In genomic region chr11:61648749-61649115, GRCm38 (mm10) we compare ENCODE assay signal across 14 mouse cellular contexts. TPM values are rescaled to one million over a fixed set of nuclear protein-coding genes. Genes with fewer than 3 reads are reported as not detected.
DNase-seq lines count a peak whose midpoint lies in the region; ATAC-seq lines count a peak whose summit lies in the region.
"Had no signal": no experiment of that assay in that cellular context is flagged by ENCODE, and none has a peak within 500 bp of the region (broad histone marks: within the 10 kb centered on the region; RNA-seq: fewer than 3 reads in every experiment).

No protein-coding gene starts in this region.

- peak; percentile 55 to 77 for DNase-seq in left cerebral cortex, adult 18-20 months (ENCODE audit: low spot score in 2 of 2)
- DNase-seq in left cerebral cortex, postnatal 4 days: no peak
- DNase-seq in frontal cortex, postnatal 14 days (ENCODE audit: low spot score in 2 of 2): peak; percentile 32 to 49
- DNase-seq in left cerebral cortex, adult 9 months (ENCODE audit: low spot score in 2 of 2): peak; percentile 39 to 74
- peak; percentile 55 for DNase-seq in thymus, postnatal 14 days
- DNase-seq in embryo, embryonic 10.5 days (ENCODE audit: low spot score): no peak
- no peak for DNase-seq in kidney, postnatal 10 days
- DNase-seq: cerebellum, adult 11 months; gastrocnemius, postnatal 36 days had no signal

- ATAC-seq in inflammation-experienced regulatory T-cells, adult 6 months: no peak
- ATAC-seq: hindbrain, embryonic 16.5 days; Patski had no signal

- intact Hi-C loops in left cerebral cortex, postnatal 4 days (cut with DNase I): no loop called here

RNA-seq across cellular contexts. Expression of gene Grap, which starts 4.3 kb away (rescaled TPM):
- 1 to 10 TPM; 3.2 to 4.5 TPM for total RNA-seq in left cerebral cortex, adult 18-20 months (2021)
- total RNA-seq in left cerebral cortex, postnatal 4 days (2021): 1 to 10 TPM; 5.8 to 6.1 TPM
- 100 to 1,000 TPM; 180 to 210 (median 192) TPM for polyA plus RNA-seq in inflammation-experienced regulatory T-cells, adult 6 months (2017; shearing (Covaris generic))

RNA-seq across cellular contexts. Expression of gene Fam83g, which starts 35.2 kb away (rescaled TPM):
- total RNA-seq in left cerebral cortex, adult 18-20 months (2021): under 1 TPM in 1 of 2 experiments, not detected in 1; 0.12 TPM
- total RNA-seq in left cerebral cortex, postnatal 4 days (2021): under 1 TPM in 1 of 2 experiments, not detected in 1; 0.12 TPM
- under 1 TPM; 0.19 to 0.57 (median 0.19) TPM for polyA plus RNA-seq in inflammation-experienced regulatory T-cells, adult 6 months (2017; shearing (Covaris generic))
- polyA plus RNA-seq: C2C12, myocyte, Patski had no signal

Comparison
In these comparisons a context has a peak if more than half of its experiments do, and no peak if none do; other contexts are left out.
1. DNase-seq: peak in left cerebral cortex, adult 18-20 months (2 of 2), frontal cortex, postnatal 14 days (2 of 2), left cerebral cortex, adult 9 months (2 of 2) and thymus, postnatal 14 days (single experiment); none in left cerebral cortex, postnatal 4 days (single experiment), embryo, embryonic 10.5 days (single experiment) and kidney, postnatal 10 days (single experiment).